In genomic region chr8:71692509-71692908, GRCm38 (mm10) we compare ENCODE assay signal across 11 mouse cellular contexts. TPM values are rescaled to one million over a fixed set of nuclear protein-coding genes. Genes with fewer than 3 reads are reported as not detected.
A peak's percentile ranks its signal among the peaks of the same experiment; 100 is the strongest.
DNase-seq lines count a peak whose midpoint lies in the region; ATAC-seq and TF ChIP-seq lines count a peak whose summit lies in the region.
"Had no signal": no experiment of that assay in that cellular context is flagged by ENCODE, and none has a peak within 500 bp of the region (broad histone marks: within the 10 kb centered on the region; RNA-seq: fewer than 3 reads in every experiment).

No protein-coding gene starts in this region.

- peak overlapping the region; percentile 26; the same call in 1 of the 2 replicates for H3K4me3 ChIP-seq in kidney, embryonic 15.5 days (replicated peaks)
- peak overlapping the region; percentile 10; the same call in 1 of the 2 replicates for H3K4me3 ChIP-seq in embryonic facial prominence, embryonic 13.5 days
- peak overlapping the region; percentile 23; the same call in 1 of the 2 replicates for H3K4me3 ChIP-seq in limb, embryonic 15.5 days
- H3K4me3 ChIP-seq in thymus, adult 2 months (ENCODE audit: control insufficient read depth, insufficient read depth, low read length): peak overlapping the region; percentile 46

- no peak for ATAC-seq in kidney, embryonic 15.5 days (replicated peaks; ENCODE audit: low FRiP score)
- no peak for ATAC-seq in embryonic facial prominence, embryonic 13.5 days (ENCODE audit: insufficient number of reproducible peaks, insufficient read depth, low FRiP score, low TSS enrichment, low read depth)
- ATAC-seq in limb, embryonic 15.5 days (ENCODE audit: insufficient number of reproducible peaks, low FRiP score, low TSS enrichment, low read depth): no peak
- ATAC-seq: intestine, postnatal 0 days had no signal

- 9% methylated on average over 30 of the region's 30 CpGs for WGBS in kidney, embryonic 15.5 days
- 4% methylated on average over 30 of the region's 30 CpGs for WGBS in embryonic facial prominence, embryonic 13.5 days
- WGBS in limb, embryonic 15.5 days: 6% methylated on average over 26 of the region's 30 CpGs
- WGBS in thymus, adult 2 months: 7% methylated on average over 30 of the region's 30 CpGs

- peak overlapping the region; percentile 31; the same call in 1 of the 2 replicates for H3K4me2 ChIP-seq in kidney, embryonic 15.5 days
- H3K4me2 ChIP-seq in embryonic facial prominence, embryonic 13.5 days: peak overlapping the region; percentile 50
- H3K4me2 ChIP-seq in limb, embryonic 15.5 days: peak overlapping the region; percentile 19; the same call in 1 of the 2 replicates

- no peak overlapping the region for H3K9ac ChIP-seq in kidney, embryonic 15.5 days
- H3K9ac ChIP-seq in embryonic facial prominence, embryonic 13.5 days: no peak overlapping the region
- no peak overlapping the region for H3K9ac ChIP-seq in limb, embryonic 15.5 days

- H3K4me1 ChIP-seq in kidney, embryonic 15.5 days: peaks cover 22% of the 10 kb centered on the region
- H3K4me1 ChIP-seq in embryonic facial prominence, embryonic 13.5 days: peaks cover 26% of the 10 kb centered on the region
- peaks cover 27% of the 10 kb centered on the region for H3K4me1 ChIP-seq in limb, embryonic 15.5 days
- H3K4me1 ChIP-seq in thymus, adult 2 months (replicated peaks; ENCODE audit: control insufficient read depth, insufficient read depth, low read length): peaks cover 14% of the 10 kb centered on the region

- H3K36me3 ChIP-seq in kidney, embryonic 15.5 days: no peaks in the 10 kb centered on the region
- H3K36me3 ChIP-seq in embryonic facial prominence, embryonic 13.5 days: no peaks in the 10 kb centered on the region
- H3K36me3 ChIP-seq in limb, embryonic 15.5 days: no peaks in the 10 kb centered on the region
- H3K36me3 ChIP-seq in thymus, adult 2 months (ENCODE audit: control insufficient read depth, insufficient read depth, low read length): no peaks in the 10 kb centered on the region

- no peak for DNase-seq in kidney, adult 18-20 months
- peak; percentile 51 for DNase-seq in thymus, adult 2 months
- DNase-seq in right cerebral cortex, postnatal 14 days: no peak
- DNase-seq in spleen, adult 12 weeks (ENCODE audit: low spot score): no peak
- DNase-seq in adrenal gland, postnatal 10 days: no peak

- H3K27ac ChIP-seq in kidney, embryonic 15.5 days: no peak overlapping the region
- no peak overlapping the region for H3K27ac ChIP-seq in embryonic facial prominence, embryonic 13.5 days
- H3K27ac ChIP-seq in limb, embryonic 15.5 days: no peak overlapping the region
- H3K27ac ChIP-seq in thymus, adult 2 months (ENCODE audit: control insufficient read depth, insufficient read depth, low read length): no peak overlapping the region

- no peak for TF ChIP-seq CTCF in thymus, adult 2 months (IDR thresholded peaks at IDR 0.05; ENCODE audit: borderline replicate concordance, control insufficient read depth, extremely low read depth, insufficient read depth, low read length, poor library complexity)

- no peak for TF ChIP-seq POLR2A in thymus, adult 2 months (IDR thresholded peaks at IDR 0.05; ENCODE audit: control insufficient read depth, extremely low read depth, insufficient read depth, low read length, poor library complexity)

- H3K9me3 ChIP-seq in kidney, embryonic 15.5 days (replicated peaks): no peaks in the 10 kb centered on the region
- 0 out of 2 replicates have a peak, but pooled peaks cover 2% of the 10 kb centered on the region for H3K9me3 ChIP-seq in embryonic facial prominence, embryonic 13.5 days
- H3K9me3 ChIP-seq in limb, embryonic 15.5 days: no peaks in the 10 kb centered on the region

- H3K27me3 ChIP-seq in kidney, embryonic 15.5 days: peaks cover 95% of the 10 kb centered on the region
- peaks cover 98% of the 10 kb centered on the region for H3K27me3 ChIP-seq in embryonic facial prominence, embryonic 13.5 days
- H3K27me3 ChIP-seq in limb, embryonic 15.5 days: peaks cover 94% of the 10 kb centered on the region
- peaks cover 15% of the 10 kb centered on the region for H3K27me3 ChIP-seq in thymus, adult 2 months (ENCODE audit: control insufficient read depth, insufficient read depth, low read length)

RNA-seq across cellular contexts. Expression of gene Insl3, which starts 3.5 kb away (rescaled TPM):
- 1.2 and 1.7 TPM in 2 replicates for polyA plus RNA-seq in kidney, embryonic 15.5 days (2015; fragmentation: Nextera tagmentation; extraction: Ambion mirVana)
- 0.89 TPM in 1 of 2 replicates, not detected in the other for polyA plus RNA-seq in embryonic facial prominence, embryonic 13.5 days (2015; fragmentation: Nextera tagmentation; extraction: Ambion mirVana)
- 0.63 and 0.96 TPM in 2 replicates for polyA plus RNA-seq in limb, embryonic 15.5 days (2015; fragmentation: Nextera tagmentation; extraction: Ambion mirVana)
- 42.6 and 56.8 TPM in 2 replicates for polyA plus RNA-seq in thymus, adult 2 months (2012; rRNA removed)
- 10 to 100 TPM in 1 of 2 experiments, 1 to 10 TPM in 1; 7.3 to 10.8 TPM for total RNA-seq in adrenal gland, postnatal 10 days (2021)
- polyA plus RNA-seq: limb, embryonic 11.5 days had no signal

RNA-seq across cellular contexts. Expression of gene B3gnt3, which starts 9.1 kb away (rescaled TPM):
- 2.8 and 3.9 TPM in 2 replicates for polyA plus RNA-seq in kidney, embryonic 15.5 days (2015; fragmentation: Nextera tagmentation; extraction: Ambion mirVana)
- 0.63 and 0.89 TPM in 2 replicates for polyA plus RNA-seq in embryonic facial prominence, embryonic 13.5 days (2015; fragmentation: Nextera tagmentation; extraction: Ambion mirVana)
- polyA plus RNA-seq in limb, embryonic 15.5 days (2015; fragmentation: Nextera tagmentation; extraction: Ambion mirVana): 1.7 and 2.6 TPM in 2 replicates
- 6.3 and 6.9 TPM in 2 replicates for polyA plus RNA-seq in thymus, adult 2 months (2012; rRNA removed)
- total RNA-seq in adrenal gland, postnatal 10 days (2021): 1 to 10 TPM; 6.4 to 6.7 TPM
- polyA plus RNA-seq: G1E had no signal

RNA-seq across cellular contexts. Expression of gene Jak3, which starts 16.4 kb away (rescaled TPM):
- 6.3 and 7.2 TPM in 2 replicates for polyA plus RNA-seq in kidney, embryonic 15.5 days (2015; fragmentation: Nextera tagmentation; extraction: Ambion mirVana)
- 3.7 and 3.9 TPM in 2 replicates for polyA plus RNA-seq in embryonic facial prominence, embryonic 13.5 days (2015; fragmentation: Nextera tagmentation; extraction: Ambion mirVana)
- polyA plus RNA-seq in limb, embryonic 15.5 days (2015; fragmentation: Nextera tagmentation; extraction: Ambion mirVana): 5.3 and 6.4 TPM in 2 replicates
- polyA plus RNA-seq in thymus, adult 2 months (2012; rRNA removed): 68.0 and 77.5 TPM in 2 replicates
- 10 to 100 TPM; 18.5 to 25.9 TPM for total RNA-seq in adrenal gland, postnatal 10 days (2021)

RNA-seq across cellular contexts. Expression of gene Unc13a, which starts 21.0 kb away (rescaled TPM):
- 0.80 and 1.2 TPM in 2 replicates for polyA plus RNA-seq in kidney, embryonic 15.5 days (2015; fragmentation: Nextera tagmentation; extraction: Ambion mirVana)
- 0.87 and 1.2 TPM in 2 replicates for polyA plus RNA-seq in embryonic facial prominence, embryonic 13.5 days (2015; fragmentation: Nextera tagmentation; extraction: Ambion mirVana)
- polyA plus RNA-seq in limb, embryonic 15.5 days (2015; fragmentation: Nextera tagmentation; extraction: Ambion mirVana): 0.69 and 0.76 TPM in 2 replicates
- 1.6 and 2.0 TPM in 2 replicates for polyA plus RNA-seq in thymus, adult 2 months (2012; rRNA removed)
- 1 to 10 TPM; 3.8 to 7.1 TPM for total RNA-seq in adrenal gland, postnatal 10 days (2021)

RNA-seq across cellular contexts. Expression of gene Fcho1, which starts 33.0 kb away (rescaled TPM):
- polyA plus RNA-seq in kidney, embryonic 15.5 days (2015; fragmentation: Nextera tagmentation; extraction: Ambion mirVana): 6.3 and 6.5 TPM in 2 replicates
- polyA plus RNA-seq in embryonic facial prominence, embryonic 13.5 days (2015; fragmentation: Nextera tagmentation; extraction: Ambion mirVana): 4.3 and 5.5 TPM in 2 replicates
- polyA plus RNA-seq in limb, embryonic 15.5 days (2015; fragmentation: Nextera tagmentation; extraction: Ambion mirVana): 7.7 and 8.9 TPM in 2 replicates
- 767 and 809 TPM in 2 replicates for polyA plus RNA-seq in thymus, adult 2 months (2012; rRNA removed)
- total RNA-seq in adrenal gland, postnatal 10 days (2021): 1 to 10 TPM; 4.8 to 8.4 TPM

Comparison
In these comparisons a context has a peak if more than half of its experiments do, and no peak if none do; other contexts are left out.
1. RNA of gene Insl3, which starts 3.5 kb away (polyA plus RNA-seq): 42.6 to 56.8 TPM in thymus, adult 2 months; 1.2 to 1.7 TPM in kidney, embryonic 15.5 days, 0.63 to 0.96 TPM in limb, embryonic 15.5 days and 0.89 TPM in embryonic facial prominence, embryonic 13.5 days; every median in the first group is over 10 times any median in the second.
2. Peak in every context shown above with its lines, with median percentiles within 50 percentile points of each other: H3K4me2 ChIP-seq and H3K4me3 ChIP-seq.